Mouse (Mus musculus): ENCODE measurements around the gene Lyrm1. TPM values are rescaled to one million over a fixed set of nuclear protein-coding genes. Genes with fewer than 3 reads are reported as not detected.

Gene Lyrm1
- polyA plus RNA-seq (2015; fragmentation: Nextera tagmentation; extraction: Ambion mirVana) = 10.3 and 10.7 TPM in 2 replicates

DNA sequence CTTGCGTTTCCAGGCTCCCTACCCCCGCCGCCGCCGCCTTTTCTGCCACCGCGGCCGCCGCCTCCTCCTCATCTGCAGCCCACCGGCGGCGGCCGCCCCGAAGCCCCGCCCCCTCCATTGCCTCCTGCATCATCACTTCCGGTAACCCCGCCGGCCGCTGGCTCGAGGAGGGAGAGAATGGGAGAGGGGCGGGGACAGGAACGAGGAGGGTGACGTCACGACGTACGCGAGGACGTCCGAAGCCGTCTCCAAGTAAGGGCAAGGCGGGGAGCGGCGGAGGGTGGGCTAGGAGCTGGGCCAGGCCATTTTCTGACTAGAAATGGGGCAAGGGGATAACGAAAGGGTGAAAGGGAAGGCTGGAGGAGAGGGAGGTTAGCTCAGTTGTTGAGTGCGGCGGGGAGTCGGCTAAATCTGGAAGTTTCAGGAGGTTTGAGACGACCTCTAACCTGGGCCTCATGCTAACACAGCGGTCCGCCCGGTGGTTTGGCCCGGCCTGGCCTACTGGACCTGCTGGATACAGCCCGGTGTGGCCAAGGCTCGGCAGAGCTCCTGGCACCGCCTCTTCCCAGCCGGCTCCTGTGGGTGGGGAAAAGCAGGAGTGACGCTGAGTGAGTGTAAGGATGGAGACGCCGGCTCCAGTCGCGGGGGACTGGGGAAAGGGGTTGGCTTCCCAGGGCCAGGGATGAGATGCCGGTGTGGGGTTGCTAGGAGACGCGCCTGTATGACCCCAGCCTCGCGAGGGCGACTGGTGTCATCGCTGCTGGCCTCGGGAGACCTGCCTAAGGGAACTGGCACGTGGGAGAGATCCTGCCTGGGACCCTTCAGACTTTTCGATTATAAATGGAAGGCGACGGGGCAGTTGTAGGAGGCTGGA lies at the start of gene Lyrm1, which contains the start of gene Dcun1d3:
TSS of gene Lyrm1 (plus strand) at position 223 of the 874 bp plus-strand sequence.
TSS of gene Dcun1d3 (minus strand) at position 660 of the 874 bp plus-strand sequence.
- Histone ChIP-seq H3K4me3 (ENCODE audit: low read length) (peak within 1 kb of the TSS; percentile 81), H3K27ac (ENCODE audit: low read length) (peak within 1 kb of the TSS; percentile 94), H3K27me3 (replicated peaks; ENCODE audit: control insufficient read depth, insufficient read depth, low read length) (no peaks in the 10 kb centered on the region), H3K4me2 (ENCODE audit: low read depth, low read length) (peak within 1 kb of the TSS; percentile 82), H3K36me3 (ENCODE audit: control insufficient read depth, insufficient read depth, low read length) (no peaks in the 10 kb centered on the region), H3K9ac (ENCODE audit: low read depth, low read length) (peak within 1 kb of the TSS; percentile 90), H3K9me3 (ENCODE audit: control insufficient read depth, low read length) (no peaks in the 10 kb centered on the region), H3K4me1 (ENCODE audit: control insufficient read depth, insufficient read depth, low read length) (peaks cover 12% of the 10 kb centered on the region)
- peak; percentile 98 for ATAC-seq
- under 1% methylated on average over 62 of the region's 63 CpGs for WGBS

DNA sequence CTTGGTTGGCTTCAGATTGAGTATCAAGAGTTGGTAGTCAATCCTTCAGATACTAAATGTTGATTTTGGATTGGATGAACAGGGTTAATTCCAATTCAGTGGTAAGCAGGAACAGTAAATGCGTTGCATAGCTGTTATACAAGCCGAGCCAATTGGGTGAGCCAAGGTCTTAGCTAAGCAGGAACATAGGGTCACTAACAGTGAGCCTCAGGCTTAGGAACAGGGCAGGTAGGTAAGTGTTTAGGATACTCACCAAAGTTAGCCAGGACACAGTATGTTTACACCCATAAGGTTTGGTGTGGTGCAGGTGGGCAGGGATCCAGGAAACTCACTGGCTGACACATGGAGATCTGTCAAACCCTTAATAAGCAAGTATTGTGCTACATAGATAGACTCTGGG lies 48.3 kb upstream of the Lyrm1 start:
- H3K4me3 ChIP-seq (ENCODE audit: low read length) = no peak overlapping the region
- H3K4me2 ChIP-seq (ENCODE audit: low read depth, low read length) = no peak overlapping the region
- no peaks in the 10 kb centered on the region for H3K27me3 ChIP-seq (replicated peaks; ENCODE audit: control insufficient read depth, insufficient read depth, low read length)
- no peak for ATAC-seq
- H3K36me3 ChIP-seq (ENCODE audit: control insufficient read depth, insufficient read depth, low read length) = no peaks in the 10 kb centered on the region
- no peaks in the 10 kb centered on the region for H3K4me1 ChIP-seq (ENCODE audit: control insufficient read depth, insufficient read depth, low read length)
- 92% methylated on average over 2 of the region's 2 CpGs for WGBS
- no peak overlapping the region for H3K9ac ChIP-seq (ENCODE audit: low read depth, low read length)
- H3K27ac ChIP-seq (ENCODE audit: low read length) = no peak overlapping the region
- no peaks in the 10 kb centered on the region for H3K9me3 ChIP-seq (ENCODE audit: control insufficient read depth, low read length)

DNA sequence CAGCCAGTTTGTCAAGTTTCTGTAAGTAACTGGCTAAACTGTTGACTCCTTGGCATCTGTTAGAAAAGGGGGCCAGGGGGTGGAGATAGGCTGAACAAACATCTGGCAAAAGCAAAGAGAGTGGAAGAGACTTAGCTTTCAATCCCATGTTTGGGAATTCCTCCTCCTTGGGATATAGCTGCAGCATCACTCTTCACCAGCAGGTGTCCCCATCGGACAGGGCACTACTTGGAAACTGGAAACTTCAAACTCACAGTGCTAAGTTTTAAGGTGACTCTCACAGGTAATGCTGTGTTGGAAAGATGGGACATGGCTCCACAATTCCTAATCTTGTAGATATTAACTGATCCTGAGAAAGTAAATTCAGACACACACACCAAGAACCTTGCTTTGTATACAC lies 46.6 kb upstream of the Lyrm1 start:
- H3K27me3 ChIP-seq (replicated peaks; ENCODE audit: control insufficient read depth, insufficient read depth, low read length) = no peaks in the 10 kb centered on the region
- 0% methylated on average over 1 of the region's 1 CpGs for WGBS
- H3K27ac ChIP-seq (ENCODE audit: low read length) = no peak overlapping the region
- ATAC-seq = no peak
- H3K9ac ChIP-seq (ENCODE audit: low read depth, low read length) = no peak overlapping the region
- H3K9me3 ChIP-seq (ENCODE audit: control insufficient read depth, low read length) = no peaks in the 10 kb centered on the region
- H3K4me2 ChIP-seq (ENCODE audit: low read depth, low read length) = no peak overlapping the region
- H3K36me3 ChIP-seq (ENCODE audit: control insufficient read depth, insufficient read depth, low read length) = 0 out of 2 replicates have a peak, but pooled peaks cover 2% of the 10 kb centered on the region
- no peak overlapping the region for H3K4me3 ChIP-seq (ENCODE audit: low read length)
- H3K4me1 ChIP-seq (ENCODE audit: control insufficient read depth, insufficient read depth, low read length) = no peaks in the 10 kb centered on the region

DNA sequence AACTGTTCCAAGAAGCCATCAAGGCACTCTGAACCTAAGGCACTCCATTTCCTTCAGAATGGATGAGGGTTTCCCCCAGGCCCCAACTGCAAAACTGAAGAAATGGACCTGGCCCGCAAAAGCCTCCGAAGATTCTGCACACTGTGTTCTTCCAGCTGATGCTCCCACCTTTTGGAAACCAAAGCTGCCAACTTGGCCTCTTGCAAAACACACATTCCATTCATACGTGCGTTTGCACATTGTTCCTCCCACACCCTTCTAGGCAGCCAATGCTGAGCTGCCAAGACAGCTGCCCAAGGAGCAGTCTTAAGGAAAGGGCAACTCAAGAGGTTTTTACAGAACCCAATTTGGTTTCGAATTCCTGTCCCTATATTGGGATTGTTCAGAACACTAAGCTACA lies 44.9 kb upstream of the Lyrm1 start:
- Histone ChIP-seq H3K4me1 (ENCODE audit: control insufficient read depth, insufficient read depth, low read length) (no peaks in the 10 kb centered on the region), H3K4me2 (ENCODE audit: low read depth, low read length) (no peak overlapping the region), H3K4me3 (ENCODE audit: low read length) (no peak overlapping the region), H3K36me3 (ENCODE audit: control insufficient read depth, insufficient read depth, low read length) (0 out of 2 replicates have a peak, but pooled peaks cover 3% of the 10 kb centered on the region), H3K9ac (ENCODE audit: low read depth, low read length) (no peak overlapping the region), H3K9me3 (ENCODE audit: control insufficient read depth, low read length) (no peaks in the 10 kb centered on the region), H3K27ac (ENCODE audit: low read length) (no peak overlapping the region), H3K27me3 (replicated peaks; ENCODE audit: control insufficient read depth, insufficient read depth, low read length) (no peaks in the 10 kb centered on the region)
- no peak for ATAC-seq
- 74% methylated on average over 5 of the region's 5 CpGs for WGBS

DNA sequence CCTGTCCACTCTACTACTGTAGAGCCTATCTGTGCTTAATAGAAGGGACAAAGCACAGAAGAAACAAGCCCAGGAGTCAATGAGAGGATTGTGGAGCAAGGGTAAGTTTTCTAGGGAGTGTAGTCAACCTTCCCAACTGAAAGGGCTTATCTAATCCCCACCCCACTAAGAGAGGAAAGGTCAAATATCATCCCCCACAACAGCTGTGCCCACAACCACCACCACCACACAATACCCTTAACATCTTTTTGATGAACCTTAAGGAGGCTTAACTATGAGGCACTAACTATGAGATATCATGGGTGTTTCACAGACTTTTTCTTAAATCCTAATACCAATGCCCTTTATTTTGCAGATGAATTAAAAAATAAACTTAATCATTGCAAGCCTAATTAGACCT lies 43.2 kb upstream of the Lyrm1 start:
- H3K4me1 ChIP-seq (ENCODE audit: control insufficient read depth, insufficient read depth, low read length) = no peaks in the 10 kb centered on the region
- no peak for ATAC-seq
- H3K9me3 ChIP-seq (ENCODE audit: control insufficient read depth, low read length) = no peaks in the 10 kb centered on the region
- no peak overlapping the region for H3K9ac ChIP-seq (ENCODE audit: low read depth, low read length)
- H3K36me3 ChIP-seq (ENCODE audit: control insufficient read depth, insufficient read depth, low read length) = 0 out of 2 replicates have a peak, but pooled peaks cover 5% of the 10 kb centered on the region
- no peaks in the 10 kb centered on the region for H3K27me3 ChIP-seq (replicated peaks; ENCODE audit: control insufficient read depth, insufficient read depth, low read length)
- no peak overlapping the region for H3K4me2 ChIP-seq (ENCODE audit: low read depth, low read length)
- no peak overlapping the region for H3K27ac ChIP-seq (ENCODE audit: low read length)
- no peak overlapping the region for H3K4me3 ChIP-seq (ENCODE audit: low read length)

DNA sequence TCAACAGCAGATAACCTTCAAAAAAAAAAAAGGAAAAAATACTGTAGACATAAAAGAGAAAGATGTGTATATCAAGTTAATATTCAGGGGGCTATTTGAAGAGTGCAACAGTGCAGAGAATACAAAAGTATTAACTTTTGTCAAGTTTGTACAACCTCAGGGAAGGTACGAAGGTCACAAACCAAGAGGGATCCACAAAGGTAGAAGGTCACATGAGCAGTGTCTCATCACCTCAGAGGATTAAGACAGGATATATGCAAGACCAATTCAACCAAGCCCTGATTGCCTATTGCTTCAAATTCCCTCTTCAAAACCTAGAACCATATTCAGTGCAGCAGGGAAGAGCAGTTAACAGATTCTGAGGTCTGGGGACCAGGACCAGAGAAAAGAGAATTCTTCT lies 42.5 kb upstream of the Lyrm1 start:
- H3K4me3 ChIP-seq (ENCODE audit: low read length) = no peak overlapping the region
- H3K9ac ChIP-seq (ENCODE audit: low read depth, low read length) = no peak overlapping the region
- 0 out of 2 replicates have a peak, but pooled peaks cover 7% of the 10 kb centered on the region for H3K36me3 ChIP-seq (ENCODE audit: control insufficient read depth, insufficient read depth, low read length)
- H3K4me1 ChIP-seq (ENCODE audit: control insufficient read depth, insufficient read depth, low read length) = no peaks in the 10 kb centered on the region
- H3K27me3 ChIP-seq (replicated peaks; ENCODE audit: control insufficient read depth, insufficient read depth, low read length) = no peaks in the 10 kb centered on the region
- H3K27ac ChIP-seq (ENCODE audit: low read length) = no peak overlapping the region
- WGBS = 95% methylated on average over 1 of the region's 1 CpGs
- ATAC-seq = no peak
- H3K4me2 ChIP-seq (ENCODE audit: low read depth, low read length) = no peak overlapping the region
- H3K9me3 ChIP-seq (ENCODE audit: control insufficient read depth, low read length) = no peaks in the 10 kb centered on the region

DNA sequence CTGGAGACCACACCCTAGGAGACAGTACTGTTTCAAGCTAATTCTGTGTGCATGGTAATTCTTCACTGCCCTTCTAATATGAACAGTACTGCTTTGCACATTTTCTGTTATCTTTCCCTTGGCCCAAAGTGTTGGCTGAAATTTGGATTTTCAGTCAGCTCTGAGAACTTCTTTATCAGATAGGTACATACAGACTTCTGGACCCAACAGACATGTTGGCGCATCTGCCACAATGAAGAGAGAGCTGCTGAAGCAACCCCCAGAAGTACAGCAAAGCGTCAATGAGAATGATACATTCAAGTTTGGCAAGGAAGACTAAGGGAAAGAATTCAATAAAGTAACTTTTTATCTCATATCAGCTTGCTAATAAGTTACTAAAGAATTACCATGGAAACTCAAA lies 41.3 kb upstream of the Lyrm1 start:
- Histone ChIP-seq H3K9ac (ENCODE audit: low read depth, low read length) (no peak overlapping the region), H3K36me3 (ENCODE audit: control insufficient read depth, insufficient read depth, low read length) (0 out of 2 replicates have a peak, but pooled peaks cover 7% of the 10 kb centered on the region), H3K4me1 (ENCODE audit: control insufficient read depth, insufficient read depth, low read length) (no peaks in the 10 kb centered on the region), H3K4me3 (ENCODE audit: low read length) (no peak overlapping the region), H3K9me3 (ENCODE audit: control insufficient read depth, low read length) (no peaks in the 10 kb centered on the region), H3K27me3 (replicated peaks; ENCODE audit: control insufficient read depth, insufficient read depth, low read length) (no peaks in the 10 kb centered on the region), H3K27ac (ENCODE audit: low read length) (no peak overlapping the region), H3K4me2 (ENCODE audit: low read depth, low read length) (no peak overlapping the region)
- WGBS = 95% methylated on average over 2 of the region's 2 CpGs
- no peak for ATAC-seq

DNA sequence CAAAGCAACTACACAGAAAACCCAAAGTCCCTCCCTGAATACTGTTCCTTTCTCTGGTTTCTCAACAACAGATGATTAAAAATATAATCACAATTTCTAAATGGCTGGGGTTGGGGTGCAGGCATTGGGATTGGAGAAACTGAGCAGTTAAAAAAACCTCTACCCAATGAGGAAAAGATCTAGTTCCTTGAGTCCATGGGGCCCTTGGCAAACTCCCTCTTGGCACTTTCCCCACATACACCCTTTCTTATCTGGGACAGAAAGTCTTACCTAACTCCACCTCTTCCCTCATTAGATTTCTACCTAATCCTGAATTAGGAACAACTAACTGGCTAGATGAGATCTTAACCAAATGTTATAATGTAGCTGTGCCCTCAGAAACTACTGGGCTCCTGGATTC lies 40.6 kb upstream of the Lyrm1 start:
- Histone ChIP-seq H3K4me1 (ENCODE audit: control insufficient read depth, insufficient read depth, low read length) (peaks cover 3% of the 10 kb centered on the region; the same call in 1 of the 2 replicates), H3K36me3 (ENCODE audit: control insufficient read depth, insufficient read depth, low read length) (0 out of 2 replicates have a peak, but pooled peaks cover 7% of the 10 kb centered on the region), H3K27me3 (replicated peaks; ENCODE audit: control insufficient read depth, insufficient read depth, low read length) (no peaks in the 10 kb centered on the region), H3K27ac (ENCODE audit: low read length) (no peak overlapping the region), H3K4me3 (ENCODE audit: low read length) (no peak overlapping the region), H3K9me3 (ENCODE audit: control insufficient read depth, low read length) (no peaks in the 10 kb centered on the region), H3K9ac (ENCODE audit: low read depth, low read length) (no peak overlapping the region), H3K4me2 (ENCODE audit: low read depth, low read length) (no peak overlapping the region)
- no peak for ATAC-seq

DNA sequence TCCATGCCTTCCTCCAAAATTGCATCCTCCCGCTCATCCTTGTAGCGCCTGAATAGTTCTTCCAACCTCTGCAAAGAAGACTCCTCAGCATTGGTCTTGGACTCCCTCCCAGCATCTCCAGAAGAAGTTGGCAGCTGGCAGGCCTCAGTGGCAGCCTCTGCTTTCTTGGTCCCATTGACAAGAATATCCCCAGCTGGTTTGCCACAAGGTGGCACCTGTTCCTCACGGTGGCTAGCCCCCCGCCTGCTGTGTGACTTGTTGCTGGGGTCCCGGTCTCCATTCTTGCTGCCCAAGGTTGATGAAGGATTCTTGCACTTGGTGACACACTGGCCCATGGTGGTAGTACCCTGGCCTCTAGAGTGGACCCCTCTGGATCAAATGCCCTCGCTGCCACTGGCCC lies 36.2 kb upstream of the Lyrm1 start:
- H3K4me2 ChIP-seq (ENCODE audit: low read depth, low read length) = no peak overlapping the region
- H3K9me3 ChIP-seq (ENCODE audit: control insufficient read depth, low read length) = no peaks in the 10 kb centered on the region
- WGBS = 82% methylated on average over 6 of the region's 6 CpGs
- 0 out of 2 replicates have a peak, but pooled peaks cover 5% of the 10 kb centered on the region for H3K36me3 ChIP-seq (ENCODE audit: control insufficient read depth, insufficient read depth, low read length)
- no peak overlapping the region for H3K27ac ChIP-seq (ENCODE audit: low read length)
- no peak overlapping the region for H3K4me3 ChIP-seq (ENCODE audit: low read length)
- no peak for ATAC-seq
- no peak overlapping the region for H3K9ac ChIP-seq (ENCODE audit: low read depth, low read length)
- peaks cover 20% of the 10 kb centered on the region for H3K4me1 ChIP-seq (ENCODE audit: control insufficient read depth, insufficient read depth, low read length)
- no peaks in the 10 kb centered on the region for H3K27me3 ChIP-seq (replicated peaks; ENCODE audit: control insufficient read depth, insufficient read depth, low read length)

Data from intestine, embryonic 16.5 days (tissue).